Mouse (Mus musculus) spleen, adult 2 months (tissue): ENCODE results near the gene Gdf3. TPM values are rescaled to one million over a fixed set of nuclear protein-coding genes. Genes with fewer than 3 reads are reported as not detected.

ENCODE experiments used
- DNase-seq, 2 experiments: peaks; one replicate each; pipeline versions ENCODE4 v3.0.0 to v3.0.0-alpha.2; 2012 to 2021; ENCODE audit warnings: low spot score in 2 of 2, low read depth in 1 of 2
- H3K27ac ChIP-seq: fragments of 200-500 bp; 2 replicates; pipeline ENCODE4 v1.5.1; 2012; ENCODE audit warnings: low read length, inconsistent platforms; ENCODE audit not compliant: insufficient read depth
- H3K27me3 ChIP-seq: fragments of 200-500 bp; 2 replicates; pipeline ENCODE4 v1.6.1; 2012; ENCODE audit warnings: mild to moderate bottlenecking, moderate library complexity, low read length, inconsistent platforms; ENCODE audit not compliant: control insufficient read depth, insufficient read depth
- H3K36me3 ChIP-seq: fragments of 200-500 bp; 2 replicates; pipeline ENCODE4 v1.6.1; 2012; ENCODE audit warnings: mild to moderate bottlenecking, low read length, inconsistent platforms; ENCODE audit not compliant: control insufficient read depth, insufficient read depth
- H3K4me1 ChIP-seq: fragments of 200-500 bp; 2 replicates; pipeline ENCODE4 v1.6.1; 2011; ENCODE audit warnings: inconsistent platforms; ENCODE audit not compliant: control insufficient read depth, insufficient read depth, insufficient read length
- H3K4me3 ChIP-seq: fragments of 200-500 bp; 2 replicates; pipeline ENCODE4 v1.5.1; 2011; ENCODE audit warnings: mild to moderate bottlenecking, inconsistent platforms; ENCODE audit not compliant: insufficient read depth, insufficient read length; ENCODE audit errors: extremely low read depth
- CTCF ChIP-seq: fragments of 200-500 bp; IDR thresholded peaks from 2 replicates; pipeline ENCODE4 v1.5.1; 2011; ENCODE audit warnings: mild to moderate bottlenecking, inconsistent platforms; ENCODE audit not compliant: insufficient read depth, insufficient read length, insufficient replicate concordance; ENCODE audit errors: extremely low read depth
- POLR2A ChIP-seq: fragments of 200-500 bp; IDR thresholded peaks from 2 replicates; pipeline ENCODE4 v1.6.1; 2011; ENCODE audit warnings: low read depth, low read length, inconsistent platforms
- WGBS: fragments of 180-500 bp; shearing (Covaris S2); methylation state at CpG from one replicate; pipeline ENCODE4 v1.1.7; 2018; 5-methylcytosine and 5-hydroxymethylcytosine counted together
- polyA plus RNA-seq: library from polyadenylated mRNA; depleted of rRNA; stranded (reverse); fragments of >200 nt; gene quantifications from 2 replicates; pipeline ENCODE4 v1.2.3, GENCODE M21; 2012

Gene Gdf3
- polyA plus RNA-seq, 1 experiment, result 0.60 TPM

DNA sequence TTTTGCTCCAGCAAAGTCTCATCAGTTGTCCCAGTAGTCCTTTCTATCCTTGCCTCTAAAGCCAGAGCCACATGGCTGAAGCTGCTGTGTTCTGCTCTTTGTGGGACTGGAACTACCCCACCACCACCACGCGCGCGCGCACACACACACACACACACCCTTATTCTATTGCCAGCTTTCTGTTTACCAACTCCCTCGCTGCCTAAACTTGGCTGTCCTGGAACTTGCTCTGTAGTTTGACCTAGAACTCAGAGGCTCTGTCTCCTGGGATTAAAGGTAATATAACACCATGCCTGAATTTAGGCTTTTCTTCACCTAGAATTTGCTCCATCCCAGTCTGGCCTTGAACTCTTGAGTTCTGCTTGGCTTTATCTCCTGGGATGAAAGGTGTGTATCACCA lies 11.2 kb upstream of the Gdf3 start:
- WGBS, result 95% methylated on average over 6 of the region's 6 CpGs
- Histone ChIP-seq H3K36me3 (no peaks in the 10 kb centered on the region), H3K4me1 (no peaks in the 10 kb centered on the region), H3K27ac (no peak overlapping the region), H3K4me3 (no peak overlapping the region), H3K27me3 (no peaks in the 10 kb centered on the region)
- DNase-seq, result no peak
- TF ChIP-seq CTCF, result no peak
- TF ChIP-seq POLR2A, result no peak

DNA sequence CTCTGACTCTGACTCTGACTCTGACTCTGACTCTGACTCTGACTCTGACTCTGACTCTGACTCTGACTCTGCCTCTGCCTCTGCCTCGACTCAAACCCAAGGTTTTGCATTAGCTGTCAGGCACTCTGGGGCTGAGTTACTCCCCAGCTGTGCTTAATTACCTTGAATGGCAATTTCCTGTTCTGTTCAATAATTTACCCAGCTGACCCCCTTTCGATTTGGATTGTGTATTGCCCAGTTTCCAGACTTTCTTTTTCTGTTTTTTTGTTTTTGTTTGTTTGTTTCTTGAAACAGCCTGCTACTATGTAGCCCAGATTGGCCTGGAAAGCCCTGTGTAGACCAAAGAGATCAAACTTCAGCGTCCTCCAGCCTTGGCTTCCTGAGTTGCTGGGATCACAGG lies 6.1 kb upstream of the Gdf3 start:
- no peak for DNase-seq
- H3K27ac ChIP-seq, result no peak overlapping the region
- TF ChIP-seq CTCF, result no peak
- TF ChIP-seq POLR2A, result no peak
- no peaks in the 10 kb centered on the region for H3K4me1 ChIP-seq
- H3K4me3 ChIP-seq, result no peak overlapping the region
- no peaks in the 10 kb centered on the region for H3K27me3 ChIP-seq
- no peaks in the 10 kb centered on the region for H3K36me3 ChIP-seq
- WGBS, result 72% methylated on average over 3 of the region's 3 CpGs

DNA sequence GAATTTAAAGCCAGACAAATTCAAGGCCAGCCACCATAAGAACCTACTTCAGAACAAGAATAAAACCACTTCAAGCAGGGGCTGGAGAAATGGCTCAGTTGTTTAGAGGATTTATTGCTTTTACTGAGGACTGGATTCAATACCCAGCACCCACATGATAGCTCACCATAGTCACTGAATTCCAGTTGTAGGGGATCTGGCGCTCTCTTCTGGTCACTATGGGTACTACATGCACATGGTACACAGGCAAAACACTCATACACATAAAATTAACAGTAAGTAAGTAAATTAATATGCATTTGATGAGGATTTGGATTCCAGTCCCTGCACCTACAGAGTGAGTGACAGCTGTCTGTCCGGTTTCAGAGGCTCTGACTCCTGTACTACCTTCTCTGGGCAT lies 4.2 kb upstream of the Gdf3 start:
- Histone ChIP-seq H3K4me3 (no peak overlapping the region), H3K27ac (no peak overlapping the region), H3K4me1 (no peaks in the 10 kb centered on the region), H3K27me3 (no peaks in the 10 kb centered on the region), H3K36me3 (no peaks in the 10 kb centered on the region)
- TF ChIP-seq CTCF, result no peak
- DNase-seq, result no peak
- 73% methylated on average over 2 of the region's 2 CpGs for WGBS

DNA sequence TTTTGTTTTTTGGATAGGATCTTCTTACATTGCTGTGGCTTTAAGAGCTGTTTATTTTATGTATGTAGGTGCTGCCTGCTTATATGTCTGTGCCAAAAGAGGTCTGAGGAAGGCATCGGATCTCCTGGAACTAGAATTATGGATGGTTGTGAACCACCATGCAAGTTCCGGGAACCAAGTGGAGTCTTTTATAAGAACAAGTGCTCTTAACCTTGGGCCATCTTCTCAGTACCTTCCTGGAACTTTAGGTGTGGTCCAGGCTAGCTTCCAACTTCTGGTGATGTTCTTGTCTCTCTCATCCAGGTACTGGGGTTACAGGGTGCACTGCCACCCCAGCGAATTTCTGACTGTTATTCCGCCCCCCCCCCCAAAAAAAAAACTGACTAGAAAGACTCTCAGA lies 2.5 kb upstream of the Gdf3 start:
- no peak for DNase-seq
- no peak for TF ChIP-seq CTCF
- 80% methylated on average over 4 of the region's 4 CpGs for WGBS
- no peaks in the 10 kb centered on the region for H3K4me1 ChIP-seq
- H3K27me3 ChIP-seq, result no peaks in the 10 kb centered on the region
- H3K27ac ChIP-seq, result no peak overlapping the region
- no peaks in the 10 kb centered on the region for H3K36me3 ChIP-seq
- H3K4me3 ChIP-seq, result no peak overlapping the region

DNA sequence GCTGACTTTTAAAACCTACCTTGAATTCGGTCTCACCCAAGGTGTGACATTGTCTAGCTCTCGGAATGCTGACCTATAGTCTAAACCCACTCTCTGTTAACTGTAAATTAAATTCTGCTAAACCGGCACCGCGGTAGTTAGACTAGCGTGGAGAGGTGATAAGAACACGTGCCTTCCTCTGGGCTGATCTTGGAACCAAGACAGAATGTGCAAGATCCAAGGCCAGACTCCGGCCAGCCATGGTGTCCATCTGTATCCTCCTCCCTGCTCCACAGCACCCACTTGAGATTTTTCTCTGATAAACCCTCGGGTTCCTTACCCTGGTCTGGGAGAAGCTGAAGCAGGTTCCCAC lies 534 bp downstream of the Gdf3 start:
- no peaks in the 10 kb centered on the region for H3K27me3 ChIP-seq
- no peak for TF ChIP-seq CTCF
- no peak for TF ChIP-seq POLR2A
- WGBS, result 72% methylated on average over 9 of the region's 9 CpGs
- no peak overlapping the region for H3K4me3 ChIP-seq
- no peak for DNase-seq
- H3K27ac ChIP-seq, result no peak overlapping the region
- H3K36me3 ChIP-seq, result no peaks in the 10 kb centered on the region
- H3K4me1 ChIP-seq, result no peaks in the 10 kb centered on the region

DNA sequence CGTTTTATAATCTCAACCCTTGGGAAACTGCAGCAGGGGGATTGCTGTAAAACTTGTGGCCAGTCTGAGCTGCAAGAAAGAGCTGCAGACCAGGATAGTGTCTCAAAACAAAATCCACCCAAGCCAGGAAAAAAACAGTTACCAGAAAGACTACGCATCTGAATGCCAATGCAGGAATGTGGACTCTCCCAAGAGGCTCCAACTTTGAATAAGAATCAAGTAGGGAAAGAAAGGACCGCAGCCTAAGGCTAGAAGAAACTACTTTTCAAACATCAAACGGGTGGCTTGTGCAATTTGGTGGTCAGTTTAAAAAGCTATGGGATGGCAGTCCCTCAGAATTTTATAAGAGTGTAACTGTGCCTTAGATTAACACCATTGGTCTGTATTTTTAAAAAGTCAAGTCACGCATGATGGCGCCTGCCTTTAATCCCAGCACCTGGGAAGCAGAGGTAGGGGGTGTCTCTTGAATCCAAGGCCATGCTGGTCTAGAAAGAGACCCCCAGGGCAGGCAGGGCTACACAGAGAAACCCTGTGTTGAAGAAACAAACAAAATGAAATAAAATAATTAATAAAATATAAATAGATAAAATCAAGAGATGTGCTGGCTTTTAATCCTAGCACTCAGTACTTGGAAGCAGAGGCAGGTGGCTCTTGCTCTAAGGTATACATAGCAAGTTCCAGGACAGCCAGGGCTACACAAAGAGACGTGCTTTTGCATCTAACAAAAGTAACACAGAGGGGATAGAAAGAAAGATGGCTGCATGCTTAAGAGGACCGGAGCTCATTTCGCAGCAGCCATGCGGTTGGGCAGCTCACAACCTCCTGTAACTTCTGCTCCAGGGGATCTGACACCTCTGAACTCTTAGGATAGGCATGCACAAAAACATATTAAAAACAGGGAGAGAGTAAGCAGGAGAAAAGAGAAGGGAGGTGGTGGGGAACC lies 1.2 kb downstream of the Gdf3 start:
- Histone ChIP-seq H3K36me3 (no peaks in the 10 kb centered on the region), H3K27ac (no peak overlapping the region), H3K4me3 (no peak overlapping the region), H3K4me1 (peaks cover 4% of the 10 kb centered on the region), H3K27me3 (no peaks in the 10 kb centered on the region)
- TF ChIP-seq CTCF, result no peak
- TF ChIP-seq POLR2A, result no peak
- DNase-seq, result no peak
- WGBS, result 88% methylated on average over 10 of the region's 10 CpGs

DNA sequence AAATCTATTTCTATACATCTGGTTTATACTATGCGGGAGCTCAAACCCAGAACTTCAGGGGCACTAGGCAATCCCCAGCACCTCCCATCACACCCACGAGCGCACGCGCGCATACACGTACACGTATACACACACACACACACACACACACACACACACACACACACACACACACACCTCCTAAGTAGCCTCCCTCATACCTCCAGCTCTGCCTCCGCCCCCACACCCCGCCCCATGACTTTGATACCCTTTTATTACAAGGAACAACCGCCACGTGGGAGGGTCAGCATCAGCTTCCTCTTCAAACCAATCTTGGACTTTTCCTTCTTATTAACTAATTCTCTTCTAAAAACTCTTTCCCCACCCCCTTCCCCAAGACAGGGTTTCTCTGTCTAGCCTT lies 2.2 kb downstream of the Gdf3 start:
- no peak for DNase-seq
- Histone ChIP-seq H3K36me3 (no peaks in the 10 kb centered on the region), H3K4me1 (peaks cover 4% of the 10 kb centered on the region), H3K27ac (no peak overlapping the region), H3K4me3 (no peak overlapping the region), H3K27me3 (no peaks in the 10 kb centered on the region)
- TF ChIP-seq POLR2A (no peak), CTCF (no peak)
- 88% methylated on average over 12 of the region's 12 CpGs for WGBS
